Mouse (Mus musculus) spleen, adult 10 weeks (tissue): ENCODE measurements around the gene Bcl7b. TPM values are rescaled to one million over a fixed set of nuclear protein-coding genes. Genes with fewer than 3 reads are reported as not detected.

ENCODE experiments used
- polyA plus RNA-seq: library from polyadenylated mRNA; stranded (reverse); fragments of 350-450 nt; fragmentation: Illumina TruSeq; extraction: RNeasy Lipid Tissue Mini Kit (QIAGEN cat#74804); gene quantifications from one replicate; pipeline ENCODE4 v1.2.3, GENCODE M21; 2015; ENCODE audit warnings: low replicate concordance; ENCODE audit not compliant: insufficient read depth

Bcl7b gene
- polyA plus RNA-seq = 31.1 TPM

DNA sequence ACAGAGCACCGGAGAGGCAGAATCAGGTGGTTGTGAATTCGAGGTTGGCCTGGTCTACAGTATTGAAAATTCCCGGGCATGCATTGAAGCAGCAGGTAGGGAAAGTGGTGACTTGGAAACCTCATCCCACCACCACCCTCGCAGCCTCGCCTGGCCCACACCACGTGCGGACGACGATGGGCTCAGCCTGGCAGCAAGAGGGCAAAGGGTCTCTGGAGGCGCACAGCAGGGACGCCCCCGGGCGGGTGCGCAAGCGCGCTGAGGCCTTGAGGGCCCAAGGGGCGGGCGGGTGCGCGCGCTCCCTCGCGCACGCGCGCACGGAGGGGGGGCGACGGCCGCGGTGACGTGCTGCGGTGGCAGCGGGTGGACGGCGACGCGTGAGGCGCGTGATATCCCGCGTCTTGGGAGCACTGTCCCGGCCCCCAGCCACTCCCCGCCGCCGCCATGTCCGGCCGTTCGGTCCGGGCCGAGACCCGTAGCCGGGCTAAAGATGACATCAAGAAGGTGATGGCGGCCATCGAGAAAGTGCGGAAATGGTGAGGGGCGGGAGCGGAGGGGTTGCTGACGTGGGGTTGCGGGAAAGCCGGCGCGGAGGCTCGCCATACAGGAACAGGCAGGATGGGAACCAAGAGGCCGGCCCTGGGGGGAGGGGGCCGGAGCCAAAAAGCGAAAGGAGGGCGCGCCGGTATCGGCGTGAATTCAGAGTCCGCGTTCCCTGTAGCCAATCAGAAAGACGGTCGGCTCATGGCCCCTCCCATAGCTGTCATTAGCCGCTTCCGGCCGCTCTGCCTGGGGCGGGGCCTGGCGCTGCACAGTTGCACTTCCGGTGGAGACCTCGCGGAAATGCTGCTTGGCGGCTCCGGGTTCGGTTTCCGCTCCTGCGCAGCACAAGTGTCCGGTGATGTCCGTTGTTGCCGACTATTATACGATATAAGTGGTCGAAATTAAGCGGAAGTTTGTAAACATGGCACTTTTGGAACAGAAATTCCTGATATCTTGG is at the start of gene Bcl7b:
TSS of gene Bcl7b (plus strand) at position 221 of the 1,000 bp plus-strand sequence.

DNA sequence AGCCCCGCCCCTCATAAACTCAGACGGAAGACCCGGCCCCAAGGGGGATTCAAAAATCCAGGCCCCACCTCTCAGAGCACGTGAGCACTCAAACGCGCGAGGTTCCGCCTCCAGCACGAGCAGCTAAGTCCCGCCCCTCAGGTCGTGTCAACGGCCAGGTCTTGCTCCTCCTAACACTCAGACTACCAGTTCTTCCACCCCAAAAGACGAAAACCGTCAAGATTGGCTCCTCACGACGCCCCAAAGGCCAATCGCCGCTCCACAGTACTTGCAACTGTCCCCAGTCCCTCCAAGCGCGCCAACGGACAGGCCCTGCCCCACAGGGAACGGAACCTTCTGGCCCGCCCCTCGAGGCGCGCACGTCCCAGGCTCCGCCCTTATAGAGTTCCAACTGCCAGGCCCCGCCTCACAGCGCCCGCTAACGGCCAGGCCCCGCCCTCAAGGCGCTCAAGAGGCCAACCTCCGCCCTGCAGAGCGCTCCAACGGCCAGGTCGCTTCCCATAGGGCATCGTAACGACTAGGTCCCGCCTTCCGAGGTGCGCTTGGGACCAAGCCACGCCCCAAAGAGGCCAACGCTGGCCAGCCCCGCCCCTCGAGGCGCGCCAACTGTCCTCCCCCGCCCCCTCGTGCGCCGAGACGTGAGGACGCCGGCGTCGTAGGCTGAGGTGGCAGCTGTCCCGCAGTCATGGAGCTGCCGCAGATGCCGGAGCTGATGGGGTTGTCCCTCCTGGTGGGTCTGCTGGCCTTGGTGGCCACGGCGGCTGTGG is 18.8 kb upstream of the Bcl7b start, which contains the start of gene Tbl2:
TSS of gene Tbl2 (plus strand) at position 605 of the 767 bp plus-strand sequence.

DNA sequence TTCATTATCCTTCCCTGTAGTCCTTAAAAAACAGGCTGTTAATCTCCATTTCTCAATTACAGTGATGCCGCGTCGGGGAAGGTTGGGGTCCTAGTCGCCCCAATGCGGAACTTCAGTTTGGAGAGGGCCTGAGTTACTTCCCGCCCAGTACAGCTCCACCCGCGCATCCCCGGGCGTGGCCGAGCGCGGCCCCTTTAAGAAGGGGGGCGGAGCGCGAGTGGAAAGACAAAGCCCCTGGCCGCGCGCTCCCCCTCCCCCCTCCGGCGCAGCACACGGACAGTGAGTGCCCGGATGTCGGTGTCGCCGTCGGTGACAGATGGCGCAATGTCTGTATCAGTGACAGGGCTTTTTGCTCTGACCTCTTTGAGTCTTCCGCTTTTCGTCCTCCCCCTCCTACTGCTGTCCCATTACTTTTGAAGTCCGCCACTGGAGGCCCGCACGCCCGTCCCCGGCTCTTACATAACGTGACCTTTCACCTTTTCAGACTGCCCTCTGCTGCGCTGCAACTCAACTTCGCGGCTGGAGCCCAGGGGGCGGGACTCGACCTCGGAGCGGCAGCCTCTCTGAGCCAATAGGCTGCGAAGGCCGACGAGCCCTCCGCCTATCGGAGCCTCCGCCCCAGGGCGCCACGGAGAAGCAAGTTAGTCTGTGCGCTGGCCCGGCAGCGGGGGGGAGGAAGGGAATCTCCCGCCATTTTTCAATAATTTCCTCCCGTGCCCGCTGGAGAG is 18.7 kb downstream of the Bcl7b start, which contains the start of gene Baz1b:
TSS of gene Baz1b (plus strand) at position 644 of the 728 bp plus-strand sequence.

Other genes starting within 250 kb of the Bcl7b start
- 8.3 TPM for gene Mettl27, start 235.9 kb upstream of the Bcl7b start, polyA plus RNA-seq
- not detected for gene Cldn4, start 221.3 kb upstream of the Bcl7b start, polyA plus RNA-seq
- gene Cldn3, start 182.1 kb upstream of the Bcl7b start, polyA plus RNA-seq = not detected
- gene Abhd11, start 159.1 kb upstream of the Bcl7b start, polyA plus RNA-seq = 24.8 TPM
- gene Stx1a, start 144.8 kb upstream of the Bcl7b start, polyA plus RNA-seq = 1.6 TPM
- gene Dnajc30, start 104.1 kb upstream of the Bcl7b start, polyA plus RNA-seq = 12.8 TPM
- gene Bud23, start 103.3 kb upstream of the Bcl7b start, polyA plus RNA-seq = 30.9 TPM
- not detected for gene Vps37d, start 90.0 kb upstream of the Bcl7b start, polyA plus RNA-seq
- 0.12 TPM for gene Mlxipl, start 78.4 kb upstream of the Bcl7b start, polyA plus RNA-seq
- 9.8 TPM for gene Tbl2, start 18.6 kb upstream of the Bcl7b start, polyA plus RNA-seq
- 102 TPM for gene Baz1b, start 19.0 kb downstream of the Bcl7b start, polyA plus RNA-seq
- 0.10 TPM for gene Fzd9, start 82.9 kb downstream of the Bcl7b start, polyA plus RNA-seq
- not detected for gene Fkbp6, start 181.8 kb downstream of the Bcl7b start, polyA plus RNA-seq
- not detected for gene Trim50, start 185.0 kb downstream of the Bcl7b start, polyA plus RNA-seq
- 17.7 TPM for gene Nsun5, start 201.7 kb downstream of the Bcl7b start, polyA plus RNA-seq
- gene Pom121, start 226.3 kb downstream of the Bcl7b start, polyA plus RNA-seq = 14.8 TPM